Mouse (Mus musculus) liver, embryonic 14 days (tissue): Measurements from ENCODE around the gene Gm3269. TPM values are rescaled to one million over a fixed set of nuclear protein-coding genes. Genes with fewer than 3 reads are reported as not detected.

Source experiments
- polyA plus RNA-seq: library from polyadenylated mRNA; depleted of rRNA; stranded (reverse); fragments of >200 nt; gene quantifications from 2 replicates; pipeline ENCODE4 v1.2.3, GENCODE M21; 2012; rRNA removed

Gene Gm3269
- polyA plus RNA-seq, result not detected in 2 replicates

DNA sequence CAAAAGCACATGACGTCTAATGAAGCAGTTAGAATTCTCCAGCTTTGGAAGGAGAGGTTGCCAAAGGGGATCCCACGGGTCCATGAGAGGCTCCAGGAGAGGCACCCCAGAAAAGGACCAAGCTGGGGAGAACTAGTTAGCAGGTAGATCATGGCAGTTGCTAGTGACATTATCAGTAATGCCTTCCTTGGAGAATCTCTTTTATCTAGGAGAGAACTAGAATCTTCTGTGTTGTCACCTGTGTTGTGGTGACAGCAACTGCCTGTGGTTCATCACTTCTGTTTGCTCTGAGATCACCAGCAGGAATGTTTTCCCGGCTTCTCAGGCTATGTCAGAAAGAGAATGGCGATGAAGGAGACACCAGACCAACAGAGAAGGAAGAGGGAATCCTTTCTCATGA lies at the start of gene Gm3269:
Gm3269 (plus strand) TSS at position 301 of the 400 bp plus-strand sequence.

DNA sequence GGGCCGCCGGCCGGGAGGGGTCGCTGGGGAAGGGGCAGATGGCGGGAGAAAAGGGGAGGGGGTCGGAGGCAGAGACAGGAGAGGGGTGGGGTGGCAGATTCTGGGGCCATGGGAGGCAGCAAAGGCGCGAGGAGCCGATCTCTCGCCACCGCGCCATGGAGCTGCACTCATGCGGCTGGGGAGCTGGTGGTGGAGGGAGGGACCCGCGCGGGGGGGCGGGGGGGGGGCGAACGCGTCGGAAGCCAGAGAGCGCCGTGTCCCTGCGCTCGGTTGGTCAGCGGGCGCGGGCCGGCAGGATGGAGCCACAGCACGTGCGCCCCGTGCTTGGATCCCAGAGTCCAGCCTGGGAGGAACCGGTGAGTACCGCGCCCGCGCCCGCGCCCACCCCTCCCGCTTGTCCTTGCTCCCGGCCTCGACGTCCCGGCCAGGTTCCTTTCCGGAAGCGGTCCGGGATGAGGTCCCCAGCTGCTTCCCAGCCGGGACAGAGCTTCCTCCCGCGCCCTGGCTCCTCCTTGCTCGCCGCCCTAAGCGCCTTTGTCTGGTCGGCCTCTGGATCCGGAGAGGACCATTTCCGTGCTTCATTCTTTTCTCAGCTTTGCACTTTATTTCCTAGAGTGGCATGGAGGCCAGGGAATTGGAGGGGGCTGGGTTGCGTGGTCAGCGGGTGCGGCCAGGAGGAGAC lies 17.5 kb downstream of the Gm3269 start, which contains the start of gene Gm3264:
Gm3264 (plus strand) TSS at position 278 of the 682 bp plus-strand sequence.

DNA sequence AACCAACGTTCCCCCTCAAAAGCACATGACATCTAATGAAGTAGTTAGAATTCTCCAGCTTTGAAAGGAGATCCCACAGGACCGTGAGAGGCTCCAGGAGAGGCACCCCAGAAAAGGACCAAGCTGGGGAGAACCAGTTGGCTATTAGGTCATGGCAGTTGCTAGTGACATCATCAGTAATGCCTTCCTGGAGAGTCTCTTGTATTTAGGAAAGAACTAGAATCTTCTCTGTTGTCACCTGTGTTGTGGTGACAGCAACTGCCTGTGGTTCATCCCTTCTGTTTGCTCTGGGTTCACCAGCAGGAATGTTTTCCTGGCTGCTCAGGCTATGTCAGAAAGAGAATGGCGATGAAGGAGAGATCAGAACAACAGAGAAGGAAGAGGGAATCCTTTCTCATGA lies 54.2 kb downstream of the Gm3269 start, which contains the start of gene Gm3278:
Gm3278 (plus strand) TSS at position 301 of the 400 bp plus-strand sequence.

Other genes starting within 250 kb of the Gm3269 start
- not detected in 2 replicates for gene Gm8159, start 205.8 kb upstream of the Gm3269 start, polyA plus RNA-seq
- not detected in 2 replicates for gene Gm3239, start 173.9 kb upstream of the Gm3269 start, polyA plus RNA-seq
- gene Gm7876, start 128.9 kb upstream of the Gm3269 start, polyA plus RNA-seq, result not detected in 2 replicates
- not detected in 2 replicates for gene Gm3252, start 111.3 kb upstream of the Gm3269 start, polyA plus RNA-seq
- not detected in 2 replicates for gene Gm9602, start 61.8 kb upstream of the Gm3269 start, polyA plus RNA-seq
- gene Gm3264, start 17.5 kb downstream of the Gm3269 start, polyA plus RNA-seq, result not detected in 2 replicates
- gene Gm3278, start 54.3 kb downstream of the Gm3269 start, polyA plus RNA-seq, result not detected in 2 replicates
- gene Gm8297, start 145.8 kb downstream of the Gm3269 start, polyA plus RNA-seq, result not detected in 2 replicates
- not detected in 2 replicates for gene Gm3298, start 177.8 kb downstream of the Gm3269 start, polyA plus RNA-seq
- not detected in 2 replicates for gene 4930555G01Rik, start 212.5 kb downstream of the Gm3269 start, polyA plus RNA-seq
- gene Gm8281, start 232.9 kb downstream of the Gm3269 start, polyA plus RNA-seq, result 0.02 TPM in 1 of 2 replicates, not detected in the other